Mouse (Mus musculus) C2C12 (cell line): ENCODE data around the gene Ttbk1. TPM values are rescaled to one million over a fixed set of nuclear protein-coding genes. Genes with fewer than 3 reads are reported as not detected.

Source experiments
- H3K27me3 ChIP-seq: one replicate; pipeline ENCODE4 v1.6.1; 2011; ENCODE audit not compliant: control insufficient read depth, insufficient read depth, insufficient read length
- H3K36me3 ChIP-seq: one replicate; pipeline ENCODE4 v1.6.1; 2011; ENCODE audit not compliant: control insufficient read depth, insufficient read depth
- H3K4me3 ChIP-seq: one replicate; pipeline ENCODE4 v1.5.1; 2011; ENCODE audit warnings: mild to moderate bottlenecking, control low read depth; ENCODE audit not compliant: poor library complexity, insufficient read depth, severe bottlenecking
- H3K79me2 ChIP-seq: one replicate; pipeline ENCODE4 v1.6.1; 2011; ENCODE audit not compliant: control insufficient read depth, insufficient read depth
- H3K79me3 ChIP-seq: one replicate; pipeline ENCODE4 v1.6.1; 2011; ENCODE audit warnings: low read depth, control low read depth
- H3ac ChIP-seq: one replicate; pipeline ENCODE3; 2011; ENCODE audit warnings: low read depth; ENCODE audit not compliant: control insufficient read depth, insufficient read length
- CEBPB ChIP-seq: IDR thresholded peaks from one replicate; pipeline ENCODE4 v1.6.1; 2011; ENCODE audit warnings: low read depth, mild to moderate bottlenecking, control low read depth, moderate library complexity
- CTCF ChIP-seq: IDR thresholded peaks from one replicate; pipeline ENCODE4 v1.5.1; 2011; ENCODE audit not compliant: control insufficient read depth, insufficient read depth, insufficient read length
- FOSL1 ChIP-seq: IDR thresholded peaks from one replicate; pipeline ENCODE4 v1.8.0; 2011; ENCODE audit warnings: mild to moderate bottlenecking, low read length; ENCODE audit not compliant: poor library complexity, insufficient read depth, severe bottlenecking
- MAX ChIP-seq: IDR thresholded peaks from one replicate; pipeline ENCODE4 v1.6.1; 2011; ENCODE audit warnings: mild to moderate bottlenecking, control low read depth
- MYOD1 ChIP-seq: IDR thresholded peaks from one replicate; pipeline ENCODE4 v1.6.1; 2011; ENCODE audit warnings: low read depth; ENCODE audit not compliant: control insufficient read depth, insufficient read length
- MYOG ChIP-seq: IDR thresholded peaks from one replicate; pipeline ENCODE4 v1.6.1; 2011; ENCODE audit not compliant: control insufficient read depth, insufficient read length; ENCODE audit errors: extremely low read depth
- USF1 ChIP-seq: IDR thresholded peaks from one replicate; pipeline ENCODE4 v1.6.1; 2011; ENCODE audit warnings: low read depth, mild to moderate bottlenecking, control low read depth, moderate library complexity
- polyA plus RNA-seq: library from polyadenylated mRNA; unstranded; fragments of >200 nt; fragmentation: generic; extraction: Trizol; gene quantifications from one replicate; pipeline ENCODE4 v1.2.1, GENCODE M21; 2012; ENCODE audit warnings: missing spikeins

Ttbk1 gene
- polyA plus RNA-seq, 1 experiment = 0.01 TPM

DNA sequence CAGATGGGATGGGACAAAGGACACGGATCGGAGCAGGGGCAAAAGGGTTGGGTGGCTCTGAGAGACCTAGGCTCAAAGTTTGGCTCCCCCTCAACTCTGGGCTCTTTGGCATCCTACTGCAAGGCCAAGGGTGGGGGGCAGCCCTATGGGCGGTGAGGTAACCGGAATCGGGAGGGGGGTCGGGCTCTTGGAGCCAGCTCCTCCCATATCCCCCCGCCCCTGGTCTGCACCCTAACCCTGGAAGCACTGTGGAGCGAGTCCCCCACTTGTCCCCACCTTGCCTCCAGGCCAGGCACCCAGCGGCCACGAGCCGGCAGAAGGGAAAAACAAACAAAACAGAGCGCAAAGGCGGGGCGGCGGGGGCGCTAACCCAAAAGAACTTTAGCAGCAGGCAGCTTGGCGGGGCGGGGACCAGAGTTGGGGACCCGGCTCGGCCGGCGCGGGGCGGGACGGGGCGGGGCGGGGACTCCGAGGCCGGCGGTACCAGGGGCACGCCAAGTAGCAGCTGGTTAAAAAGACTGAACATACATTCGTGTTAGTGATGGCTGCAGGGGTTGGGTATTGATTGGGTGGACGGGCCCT, 32.3 kb downstream of the Ttbk1 start:
- H3K27me3 ChIP-seq = peaks cover 85% of the 10 kb centered on the region
- H3ac ChIP-seq = no peak overlapping the region
- TF ChIP-seq FOSL1 = no peak
- no peak for TF ChIP-seq MYOD1
- no peak for TF ChIP-seq CEBPB
- no peak for TF ChIP-seq CTCF
- no peak for TF ChIP-seq USF1
- no peak for TF ChIP-seq MAX
- no peak for TF ChIP-seq MYOG
- no peaks in the 10 kb centered on the region for H3K36me3 ChIP-seq
- H3K4me3 ChIP-seq = no peak overlapping the region
- H3K79me3 ChIP-seq = no peaks in the 10 kb centered on the region
- H3K79me2 ChIP-seq = no peaks in the 10 kb centered on the region

DNA sequence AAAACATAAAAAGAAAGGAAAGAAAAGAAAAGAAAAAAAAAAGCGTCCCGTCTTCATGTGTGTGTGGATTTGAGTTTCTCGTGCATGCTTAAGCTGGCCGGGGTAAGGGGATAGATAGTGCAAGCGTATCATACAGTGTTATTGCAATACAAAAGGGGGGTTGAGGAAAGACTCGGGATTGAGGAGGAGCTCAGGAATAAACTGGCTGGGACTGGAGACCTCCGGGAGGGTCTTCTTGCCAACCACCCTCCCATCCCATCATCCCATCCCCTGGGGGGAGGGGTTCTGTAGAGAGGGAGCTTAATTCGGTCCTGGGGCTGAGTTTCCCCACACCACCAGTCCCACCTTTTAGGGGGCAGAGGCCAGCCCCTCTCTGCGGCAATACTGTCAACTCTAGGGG, 32.9 kb downstream of the Ttbk1 start:
- no peak for TF ChIP-seq USF1
- TF ChIP-seq MAX = no peak
- no peak for TF ChIP-seq MYOD1
- TF ChIP-seq MYOG = no peak
- no peak for TF ChIP-seq CEBPB
- H3K36me3 ChIP-seq = no peaks in the 10 kb centered on the region
- H3K4me3 ChIP-seq = no peak overlapping the region
- no peaks in the 10 kb centered on the region for H3K79me3 ChIP-seq
- H3ac ChIP-seq = no peak overlapping the region
- H3K79me2 ChIP-seq = no peaks in the 10 kb centered on the region
- peaks cover 79% of the 10 kb centered on the region for H3K27me3 ChIP-seq

DNA sequence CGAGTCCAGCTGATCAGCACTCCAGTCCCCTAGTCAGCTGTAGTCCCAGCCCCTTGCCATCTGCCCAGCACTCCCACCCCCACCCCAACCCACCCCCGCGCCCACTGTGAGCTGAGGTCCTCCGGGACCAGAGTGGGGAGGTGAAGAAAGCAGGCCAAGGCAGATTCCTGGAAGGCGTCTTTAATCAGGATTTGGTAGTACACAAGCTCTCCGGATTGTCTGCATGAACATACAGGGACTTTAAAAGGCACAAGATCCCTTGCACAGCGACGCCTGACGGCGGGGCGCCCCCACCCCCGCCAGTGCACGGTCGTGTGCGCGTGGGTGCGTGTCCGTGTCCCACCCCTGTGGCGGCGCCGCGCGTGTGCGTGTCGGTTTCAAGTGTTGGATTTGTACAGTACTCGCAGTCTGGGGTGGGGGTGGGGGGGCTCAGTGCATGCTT, 33.5 kb downstream of the Ttbk1 start:
- Histone ChIP-seq H3K79me3 (no peaks in the 10 kb centered on the region), H3ac (no peak overlapping the region), H3K27me3 (peaks cover 74% of the 10 kb centered on the region), H3K79me2 (no peaks in the 10 kb centered on the region), H3K4me3 (no peak overlapping the region), H3K36me3 (no peaks in the 10 kb centered on the region)
- TF ChIP-seq CTCF = no peak
- no peak for TF ChIP-seq MAX
- no peak for TF ChIP-seq FOSL1
- TF ChIP-seq CEBPB = no peak
- TF ChIP-seq USF1 = no peak
- TF ChIP-seq MYOD1 = no peak
- TF ChIP-seq MYOG = no peak

DNA sequence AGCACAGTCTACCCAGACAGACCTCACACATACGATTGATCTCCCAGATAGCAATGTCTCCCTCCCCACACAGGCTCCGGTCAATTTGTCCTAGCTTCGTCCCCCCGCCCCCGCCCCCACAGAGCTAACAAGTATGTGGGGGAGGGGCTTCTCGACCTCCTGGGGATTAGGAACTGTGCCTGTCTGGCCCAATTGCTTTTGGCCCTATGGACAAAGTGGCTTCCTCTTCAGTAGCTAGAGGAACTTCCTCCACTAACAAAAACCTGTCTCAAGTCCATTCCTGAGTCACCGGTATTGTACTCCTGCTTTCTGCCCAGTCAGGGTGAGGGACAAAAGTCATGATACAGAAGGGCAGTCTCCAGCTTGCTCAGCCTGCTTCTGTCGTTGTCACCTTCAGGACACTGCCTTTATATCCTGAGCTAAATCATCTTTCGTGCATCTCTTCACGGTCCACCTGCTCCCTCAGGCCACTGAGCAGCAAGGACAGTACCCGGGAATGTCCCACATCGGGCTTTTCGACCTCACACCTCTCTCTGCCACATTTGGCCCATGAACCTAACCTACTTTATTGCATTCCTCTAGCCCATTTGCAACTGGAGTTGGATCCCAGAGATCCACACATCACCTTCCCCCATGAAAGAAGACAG, 34.0 kb downstream of the Ttbk1 start:
- Histone ChIP-seq H3K4me3 (no peak overlapping the region), H3K79me2 (no peaks in the 10 kb centered on the region), H3ac (no peak overlapping the region), H3K79me3 (no peaks in the 10 kb centered on the region), H3K27me3 (peaks cover 76% of the 10 kb centered on the region), H3K36me3 (no peaks in the 10 kb centered on the region)
- TF ChIP-seq USF1 (no peak), MYOD1 (no peak), MAX (no peak), CEBPB (no peak), MYOG (no peak), CTCF (no peak), FOSL1 (no peak)

DNA sequence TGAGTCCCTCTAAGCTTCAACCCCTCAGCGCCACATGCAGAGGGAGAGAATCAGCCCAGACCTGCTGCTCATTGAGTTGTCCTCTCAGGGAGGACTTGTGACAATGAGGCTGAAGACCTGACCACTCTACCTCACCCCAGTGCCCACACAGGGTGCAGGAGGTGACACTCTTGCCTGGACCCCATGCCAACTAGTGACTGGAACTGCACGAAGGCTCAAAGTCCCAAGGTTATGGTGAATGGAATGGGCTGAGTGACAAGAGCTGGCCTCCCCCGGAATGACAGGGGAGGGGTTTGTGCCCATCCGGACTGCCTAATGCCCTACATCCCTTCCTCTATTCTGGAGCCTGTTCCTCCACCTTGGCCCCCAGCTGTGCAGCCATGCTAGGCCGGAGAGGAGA, 34.8 kb downstream of the Ttbk1 start:
- TF ChIP-seq MYOD1 (no peak), MYOG (no peak), FOSL1 (no peak), MAX (no peak)
- Histone ChIP-seq H3K36me3 (no peaks in the 10 kb centered on the region), H3K4me3 (no peak overlapping the region), H3ac (no peak overlapping the region), H3K79me2 (no peaks in the 10 kb centered on the region), H3K79me3 (no peaks in the 10 kb centered on the region), H3K27me3 (peaks cover 76% of the 10 kb centered on the region)

DNA sequence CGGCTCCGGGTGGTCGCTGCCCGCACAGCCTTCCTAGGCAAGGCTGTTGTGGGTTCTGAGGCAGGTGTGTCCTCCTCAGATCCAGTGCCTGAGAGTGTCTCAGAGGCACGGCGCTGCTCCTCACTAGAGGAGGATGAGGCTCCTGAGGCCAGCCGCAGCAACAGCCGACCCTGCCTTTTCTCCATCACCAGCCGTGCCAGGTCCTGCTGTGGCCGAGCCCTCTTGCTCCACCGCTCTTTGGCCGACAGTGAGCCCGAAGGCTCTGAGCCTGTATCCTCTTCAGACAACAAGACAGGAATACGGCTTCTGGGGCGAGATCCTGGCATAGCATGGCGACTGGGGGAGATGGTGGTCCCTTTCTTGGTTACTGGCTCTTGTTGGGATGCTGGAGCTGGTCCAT, 41.2 kb downstream of the Ttbk1 start:
- Histone ChIP-seq H3K27me3 (peaks cover 85% of the 10 kb centered on the region), H3K79me3 (no peaks in the 10 kb centered on the region), H3K79me2 (no peaks in the 10 kb centered on the region), H3K4me3 (no peak overlapping the region), H3K36me3 (no peaks in the 10 kb centered on the region), H3ac (no peak overlapping the region)
- TF ChIP-seq MYOG (no peak), MAX (no peak), CTCF (no peak), FOSL1 (no peak), USF1 (no peak), MYOD1 (no peak), CEBPB (no peak)
